Mouse (Mus musculus): ENCODE results near the gene Zfp984. TPM values are rescaled to one million over a fixed set of nuclear protein-coding genes. Genes with fewer than 3 reads are reported as not detected.
"Not testable (repeated sequence)": the region's sequence is repeated elsewhere in the genome, so short reads cannot be mapped to it uniquely, and the experiment has no call there.

Zfp984 gene
- polyA plus RNA-seq, 1 experiment from 2014 or later, result 3.9 TPM

GRCm38 (mm10) chr4:147738636-147739369 lies 70.8 kb downstream of the Zfp984 start:
- H3K36me3 ChIP-seq (ENCODE audit: control insufficient read depth, insufficient read depth, low read length); H3K9me3 ChIP-seq (replicated peaks; ENCODE audit: control insufficient read depth, low read length, poor library complexity, severe bottlenecking); H3K27ac ChIP-seq (ENCODE audit: low read length); ATAC-seq; H3K27me3 ChIP-seq (ENCODE audit: control insufficient read depth, insufficient read depth, low read depth, low read length); H3K4me1 ChIP-seq (ENCODE audit: control insufficient read depth, insufficient read depth, low read length): not testable (repeated sequence)
- Histone ChIP-seq H3K9ac (ENCODE audit: low read depth, low read length) (peak overlapping the region; percentile 38; the same call in 1 of the 2 replicates), H3K4me3 (ENCODE audit: low read depth, low read length) (peak overlapping the region; percentile 31), H3K4me2 (ENCODE audit: low read length) (peak overlapping the region; percentile 43)
- WGBS, result 33% methylated on average over 56 of the region's 63 CpGs

Other genes starting within 250 kb of the Zfp984 start
- gene Zfp979, start 167.3 kb downstream of the Zfp984 start, polyA plus RNA-seq (2015; fragmentation: Nextera tagmentation; extraction: Ambion mirVana), result 2.1 and 2.7 TPM in 2 replicates
- gene Zfp534, start 107.2 kb downstream of the Zfp984 start, polyA plus RNA-seq (2015; fragmentation: Nextera tagmentation; extraction: Ambion mirVana), result 0.09 TPM in 1 of 2 replicates, not detected in the other
- gene Zfp933, start 38.6 kb upstream of the Zfp984 start, polyA plus RNA-seq (2015; fragmentation: Nextera tagmentation; extraction: Ambion mirVana), result 5.9 and 7.5 TPM in 2 replicates
- 34.8 and 38.8 TPM in 2 replicates for gene Miip, start 59.0 kb upstream of the Zfp984 start, polyA plus RNA-seq (2015; fragmentation: Nextera tagmentation; extraction: Ambion mirVana)
- 7.5 and 10.5 TPM in 2 replicates for gene Fv1, start 59.2 kb upstream of the Zfp984 start, polyA plus RNA-seq (2015; fragmentation: Nextera tagmentation; extraction: Ambion mirVana)
- 107 and 108 TPM in 2 replicates for gene Mfn2, start 94.9 kb upstream of the Zfp984 start, polyA plus RNA-seq (2015; fragmentation: Nextera tagmentation; extraction: Ambion mirVana)
- gene Plod1, start 127.0 kb upstream of the Zfp984 start, polyA plus RNA-seq (2015; fragmentation: Nextera tagmentation; extraction: Ambion mirVana), result 20.8 and 21.2 TPM in 2 replicates
- 9.5 and 11.1 TPM in 2 replicates for gene 2510039O18Rik, start 131.1 kb upstream of the Zfp984 start, polyA plus RNA-seq (2015; fragmentation: Nextera tagmentation; extraction: Ambion mirVana)
- gene Nppb, start 176.0 kb upstream of the Zfp984 start, polyA plus RNA-seq (2015; fragmentation: Nextera tagmentation; extraction: Ambion mirVana), result not detected in 2 replicates
- 2.4 and 3.3 TPM in 2 replicates for gene Nppa, start 190.9 kb upstream of the Zfp984 start, polyA plus RNA-seq (2015; fragmentation: Nextera tagmentation; extraction: Ambion mirVana)
- gene Clcn6, start 229.0 kb upstream of the Zfp984 start, polyA plus RNA-seq (2015; fragmentation: Nextera tagmentation; extraction: Ambion mirVana), result 36.5 and 36.9 TPM in 2 replicates
- 21.5 and 22.2 TPM in 2 replicates for gene Mthfr, start 229.3 kb upstream of the Zfp984 start, polyA plus RNA-seq (2015; fragmentation: Nextera tagmentation; extraction: Ambion mirVana)